Mouse (Mus musculus): ENCODE data around the gene Slc7a7. TPM values are rescaled to one million over a fixed set of nuclear protein-coding genes. Genes with fewer than 3 reads are reported as not detected.

Slc7a7 gene
- total RNA-seq, 1 experiment = 93.1 TPM

DNA sequence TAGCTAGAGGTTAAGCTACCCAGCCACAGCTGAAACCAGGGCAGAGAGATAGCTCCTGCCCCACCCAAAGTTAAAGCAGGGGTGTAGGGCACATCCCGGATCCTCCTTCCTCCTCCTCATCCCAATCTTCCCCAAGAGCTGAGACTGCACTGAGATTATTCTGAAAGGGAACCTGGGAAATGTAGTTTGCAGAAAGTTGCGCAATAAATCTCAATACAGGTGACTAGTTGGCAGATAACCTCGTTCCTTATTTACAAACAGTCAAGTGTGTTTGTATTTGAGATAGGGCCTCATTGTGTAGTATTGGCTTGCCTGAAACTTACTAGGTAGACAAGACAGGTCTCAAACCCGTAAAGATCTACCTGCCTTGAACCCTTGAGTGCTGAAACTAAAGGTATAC lies 44.6 kb upstream of the Slc7a7 start:
- Histone ChIP-seq H3K4me3 (ENCODE audit: insufficient read depth in 1 of 2, low read depth in 1 of 2, low read length in 2 of 2, poor library complexity in 1 of 2, severe bottlenecking in 1 of 2) (no peak overlapping the region), H3K9me3 (ENCODE audit: control insufficient read depth, insufficient read depth, low read depth, low read length) (no peaks in the 10 kb centered on the region), H3K9ac (ENCODE audit: insufficient read depth, low read depth, low read length, poor library complexity, severe bottlenecking) (no peak overlapping the region), H3K4me1 (ENCODE audit: control insufficient read depth in 2 of 2, insufficient read depth in 2 of 2, low read length in 2 of 2, poor library complexity in 1 of 2) (no peaks in the 10 kb centered on the region), H3K36me3 (ENCODE audit: control insufficient read depth, insufficient read depth, low read length, poor library complexity, severe bottlenecking) (no peaks in the 10 kb centered on the region; the same call in 1 of the 2 replicates), H3K27ac (ENCODE audit: insufficient read depth, low read depth, low read length, poor library complexity, severe bottlenecking) (no peak overlapping the region)
- in situ Hi-C loops (cut with MboI; ENCODE audit: low sequenced_read_pairs in 2 of 2, unreplicated experiment in 2 of 2) = loop anchor here in 1 of 2 experiments (25.0 kb wide), 1 partner anchor 400 kb away; no protein-coding TSS in a partner anchor
- DNase-seq (ENCODE audit: low read depth, low spot score) = no peak
- TF ChIP-seq MAFK (IDR thresholded peaks at IDR 0.05; ENCODE audit: insufficient read depth, low read depth, low read length) = no peak
- TF ChIP-seq CHD2 (IDR thresholded peaks at IDR 0.05; ENCODE audit: low read depth, low read length) = no peak
- TF ChIP-seq ZC3H11A (IDR thresholded peaks at IDR 0.05; ENCODE audit: borderline replicate concordance, low read depth, low read length) = no peak
- no peak for TF ChIP-seq HCFC1 (IDR thresholded peaks at IDR 0.05; ENCODE audit: borderline replicate concordance, insufficient read depth, low read length)
- TF ChIP-seq ZNF384 (IDR thresholded peaks at IDR 0.05; ENCODE audit: low read depth, low read length) = no peak

DNA sequence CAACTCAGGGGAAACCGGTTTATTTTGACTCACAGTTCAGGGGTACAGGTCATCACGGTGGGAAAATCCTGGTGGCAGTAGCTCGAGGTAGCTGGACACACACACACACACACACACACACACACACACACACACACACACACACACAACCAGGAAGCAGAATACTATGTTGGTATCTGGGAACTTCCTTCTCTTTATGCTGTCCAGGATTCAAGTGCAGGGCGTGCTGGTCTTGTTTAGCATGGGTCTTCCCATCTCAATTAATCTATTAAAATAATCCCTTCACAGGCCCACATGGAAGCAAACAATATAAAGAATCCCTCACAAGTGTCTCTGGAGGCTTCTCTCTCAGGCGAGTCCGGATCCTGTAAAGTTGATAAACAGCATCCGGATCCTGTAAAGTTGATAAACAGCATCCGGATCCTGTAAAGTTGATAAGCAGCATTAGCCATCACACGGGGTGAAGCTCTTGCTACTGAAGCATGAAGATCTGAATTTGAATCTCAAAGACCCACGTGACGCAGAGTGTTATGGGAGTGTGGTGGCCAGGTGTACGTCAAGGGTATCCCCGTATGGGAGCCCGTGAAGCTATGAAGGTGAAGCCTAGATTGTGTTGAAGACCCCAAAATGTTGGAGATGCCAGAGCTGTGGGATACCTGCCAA lies 40.5 kb upstream of the Slc7a7 start:
- Histone ChIP-seq H3K9ac (ENCODE audit: insufficient read depth, low read depth, low read length, poor library complexity, severe bottlenecking) (no peak overlapping the region), H3K4me3 (ENCODE audit: insufficient read depth in 1 of 2, low read depth in 1 of 2, low read length in 2 of 2, poor library complexity in 1 of 2, severe bottlenecking in 1 of 2) (no peak overlapping the region), H3K36me3 (ENCODE audit: control insufficient read depth, insufficient read depth, low read length, poor library complexity, severe bottlenecking) (no peaks in the 10 kb centered on the region), H3K27ac (ENCODE audit: insufficient read depth, low read depth, low read length, poor library complexity, severe bottlenecking) (no peak overlapping the region), H3K4me1 (ENCODE audit: control insufficient read depth in 2 of 2, insufficient read depth in 2 of 2, low read length in 2 of 2, poor library complexity in 1 of 2) (no peaks in the 10 kb centered on the region), H3K9me3 (ENCODE audit: control insufficient read depth, insufficient read depth, low read depth, low read length) (no peaks in the 10 kb centered on the region)
- no peak for DNase-seq (ENCODE audit: low read depth, low spot score)
- TF ChIP-seq HCFC1 (IDR thresholded peaks at IDR 0.05; ENCODE audit: borderline replicate concordance, insufficient read depth, low read length) = no peak
- TF ChIP-seq ZNF384 (IDR thresholded peaks at IDR 0.05; ENCODE audit: low read depth, low read length) = no peak
- no peak for TF ChIP-seq MAFK (IDR thresholded peaks at IDR 0.05; ENCODE audit: insufficient read depth, low read depth, low read length)
- TF ChIP-seq CHD2 (IDR thresholded peaks at IDR 0.05; ENCODE audit: low read depth, low read length) = no peak
- no peak for TF ChIP-seq ZC3H11A (IDR thresholded peaks at IDR 0.05; ENCODE audit: borderline replicate concordance, low read depth, low read length)
- in situ Hi-C loops (cut with MboI; ENCODE audit: low sequenced_read_pairs in 2 of 2, unreplicated experiment in 2 of 2) = loop anchor here in 1 of 2 experiments (25.0 kb wide), 1 partner anchor 396 kb away; no protein-coding TSS in a partner anchor

DNA sequence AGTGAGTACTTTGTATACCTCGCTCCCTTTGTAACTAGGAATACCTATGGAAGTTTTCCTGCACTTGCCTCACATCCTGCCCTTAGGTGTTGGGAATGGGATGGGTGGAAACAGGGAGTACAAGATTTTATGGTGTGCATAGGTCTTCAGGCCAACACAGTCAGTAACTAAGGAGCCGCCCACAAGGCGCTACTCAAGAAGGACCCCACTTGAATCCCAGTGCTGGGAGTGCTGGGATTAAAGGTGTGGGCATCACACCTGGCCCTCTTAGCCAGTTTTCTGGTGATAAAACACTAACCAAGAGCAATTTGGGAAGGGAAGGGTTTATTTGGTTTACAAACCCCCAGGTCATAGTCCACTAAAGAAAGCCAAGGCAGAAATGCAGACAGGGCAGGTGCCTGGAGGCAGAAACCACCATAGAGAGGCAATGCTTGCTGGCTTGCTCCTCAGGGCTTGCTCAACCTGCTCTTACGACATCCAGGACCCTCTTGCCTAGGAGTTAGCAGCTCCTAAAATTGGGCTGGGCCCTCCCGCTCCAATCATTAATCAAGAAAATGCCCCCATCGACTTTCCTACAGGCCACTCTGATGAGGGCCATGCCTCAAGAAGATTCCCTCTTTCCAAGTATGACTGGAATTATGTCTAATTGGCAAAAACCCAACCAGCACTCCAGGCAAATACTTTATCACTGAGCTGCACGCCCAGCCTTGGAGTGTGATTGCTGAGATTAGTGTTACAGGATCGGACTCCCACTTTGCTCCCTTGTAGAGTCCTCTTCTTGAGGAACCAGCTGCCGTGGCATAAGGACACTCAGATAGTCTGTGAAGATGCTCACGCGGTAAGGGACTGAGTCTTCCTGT lies 37.3 kb upstream of the Slc7a7 start:
- TF ChIP-seq CHD2 (IDR thresholded peaks at IDR 0.05; ENCODE audit: low read depth, low read length) (no peak), MAFK (IDR thresholded peaks at IDR 0.05; ENCODE audit: insufficient read depth, low read depth, low read length) (no peak), ZNF384 (IDR thresholded peaks at IDR 0.05; ENCODE audit: low read depth, low read length) (no peak), ZC3H11A (IDR thresholded peaks at IDR 0.05; ENCODE audit: borderline replicate concordance, low read depth, low read length) (no peak), HCFC1 (IDR thresholded peaks at IDR 0.05; ENCODE audit: borderline replicate concordance, insufficient read depth, low read length) (no peak)
- Histone ChIP-seq H3K9me3 (ENCODE audit: control insufficient read depth, insufficient read depth, low read depth, low read length) (no peaks in the 10 kb centered on the region), H3K27ac (ENCODE audit: insufficient read depth, low read depth, low read length, poor library complexity, severe bottlenecking) (no peak overlapping the region), H3K4me1 (ENCODE audit: control insufficient read depth in 2 of 2, insufficient read depth in 2 of 2, low read length in 2 of 2, poor library complexity in 1 of 2) (no peaks in the 10 kb centered on the region), H3K36me3 (ENCODE audit: control insufficient read depth, insufficient read depth, low read length, poor library complexity, severe bottlenecking) (no peaks in the 10 kb centered on the region), H3K9ac (ENCODE audit: insufficient read depth, low read depth, low read length, poor library complexity, severe bottlenecking) (no peak overlapping the region), H3K4me3 (ENCODE audit: insufficient read depth in 1 of 2, low read depth in 1 of 2, low read length in 2 of 2, poor library complexity in 1 of 2, severe bottlenecking in 1 of 2) (no peak overlapping the region)
- DNase-seq (ENCODE audit: low read depth, low spot score) = no peak
- in situ Hi-C loops (cut with MboI; ENCODE audit: low sequenced_read_pairs in 2 of 2, unreplicated experiment in 2 of 2) = loop anchor here in 1 of 2 experiments (25.0 kb wide), 1 partner anchor 393 kb away; no protein-coding TSS in a partner anchor

DNA sequence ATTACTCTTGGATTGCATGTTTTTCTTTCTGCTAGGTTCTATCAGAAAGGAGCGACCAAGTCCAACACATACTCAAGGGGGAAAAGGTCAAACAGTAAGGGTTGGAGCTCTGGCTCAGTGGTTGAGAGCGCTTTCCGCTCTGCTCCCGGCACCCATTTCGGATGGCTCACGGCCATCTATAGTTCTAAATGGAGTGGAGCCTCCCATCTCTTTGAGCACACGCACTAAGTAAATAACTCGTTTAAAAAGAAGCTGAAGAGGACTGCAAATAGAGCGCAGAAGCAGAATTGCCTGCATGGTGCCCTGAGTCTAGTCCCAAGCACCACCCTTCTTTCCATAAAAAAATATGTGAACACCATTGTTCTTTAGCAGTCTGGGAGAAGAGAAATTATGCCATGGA lies 36.0 kb upstream of the Slc7a7 start:
- H3K9ac ChIP-seq (ENCODE audit: insufficient read depth, low read depth, low read length, poor library complexity, severe bottlenecking) = no peak overlapping the region
- in situ Hi-C loops (cut with MboI; ENCODE audit: low sequenced_read_pairs in 2 of 2, unreplicated experiment in 2 of 2) = loop anchor here in 1 of 2 experiments (25.0 kb wide), 1 partner anchor 391 kb away; no protein-coding TSS in a partner anchor
- DNase-seq (ENCODE audit: low read depth, low spot score) = no peak

More for the DNA sequence above, 36.0 kb upstream of the Slc7a7 start:
- H3K36me3 ChIP-seq (ENCODE audit: control insufficient read depth, insufficient read depth, low read length, poor library complexity, severe bottlenecking) = no peaks in the 10 kb centered on the region
- no peaks in the 10 kb centered on the region for H3K9me3 ChIP-seq (ENCODE audit: control insufficient read depth, insufficient read depth, low read depth, low read length)
- H3K4me3 ChIP-seq (ENCODE audit: insufficient read depth in 1 of 2, low read depth in 1 of 2, low read length in 2 of 2, poor library complexity in 1 of 2, severe bottlenecking in 1 of 2) = no peak overlapping the region
- no peak for TF ChIP-seq MAFK (IDR thresholded peaks at IDR 0.05; ENCODE audit: insufficient read depth, low read depth, low read length)
- no peak for TF ChIP-seq ZC3H11A (IDR thresholded peaks at IDR 0.05; ENCODE audit: borderline replicate concordance, low read depth, low read length)
- no peak for TF ChIP-seq ZNF384 (IDR thresholded peaks at IDR 0.05; ENCODE audit: low read depth, low read length)
- TF ChIP-seq CHD2 (IDR thresholded peaks at IDR 0.05; ENCODE audit: low read depth, low read length) = no peak
- no peak for TF ChIP-seq HCFC1 (IDR thresholded peaks at IDR 0.05; ENCODE audit: borderline replicate concordance, insufficient read depth, low read length)
- peaks cover 0 to 3% of the 10 kb centered on the region in 2 experiments; a peak in 1 of 4 replicates for H3K4me1 ChIP-seq (ENCODE audit: control insufficient read depth in 2 of 2, insufficient read depth in 2 of 2, low read length in 2 of 2, poor library complexity in 1 of 2)
- no peak overlapping the region for H3K27ac ChIP-seq (ENCODE audit: insufficient read depth, low read depth, low read length, poor library complexity, severe bottlenecking)
